ENCODE assay signal across 16 mouse cellular contexts in the genomic region with DNA sequence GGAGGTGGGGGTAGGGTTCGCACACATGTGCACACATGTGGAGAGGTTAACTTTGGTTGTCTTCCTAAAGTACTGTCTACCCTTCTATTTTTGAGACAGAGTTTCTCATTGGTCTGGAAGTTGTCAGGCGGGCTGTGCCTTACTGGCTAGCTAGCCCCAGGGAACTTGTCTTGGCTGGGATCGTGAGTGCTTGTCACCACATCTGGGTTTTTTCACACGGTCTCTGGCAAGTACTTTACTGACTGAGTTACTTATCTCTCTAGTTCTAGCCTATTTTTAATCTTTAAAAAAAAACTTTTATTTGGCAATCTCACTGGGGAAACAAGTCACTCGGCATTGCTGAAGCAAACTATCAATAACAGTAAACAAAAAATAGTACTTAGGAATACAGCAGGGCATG. TPM values are rescaled to one million over a fixed set of nuclear protein-coding genes. Genes with fewer than 3 reads are reported as not detected.
A peak's percentile ranks its signal among the peaks of the same experiment; 100 is the strongest.
DNase-seq lines count a peak whose midpoint lies in the region; ATAC-seq and TF ChIP-seq lines count a peak whose summit lies in the region.
"Had no signal": no experiment of that assay in that cellular context is flagged by ENCODE, and none has a peak within 500 bp of the region (broad histone marks: within the 10 kb centered on the region; RNA-seq: fewer than 3 reads in every experiment).

No protein-coding gene starts in this region.

- no peaks in the 10 kb centered on the region for H3K79me2 ChIP-seq in MEL (ENCODE audit: control insufficient read depth, insufficient read depth, low read length, poor library complexity)

- DNase-seq in gastrocnemius, postnatal 25 days: peak; percentile 16
- DNase-seq in gastrocnemius, postnatal 36 days: no peak
- no peak for DNase-seq in MEL (ENCODE audit: low read depth, low spot score)
- no peak for DNase-seq in layer of hippocampus, postnatal 36 days
- no peak for DNase-seq in left cerebral cortex, postnatal 4 days
- DNase-seq: adrenal gland, adult 2 months; cerebellum, postnatal 14 days; right cerebral cortex, adult 18-20 months had no signal

- WGBS in heart, embryonic 12.5 days: 35% methylated on average over 5 of the region's 5 CpGs
- WGBS in intestine, embryonic 16.5 days: 73% methylated on average over 5 of the region's 5 CpGs

- intact Hi-C loops in gastrocnemius, postnatal 36 days (cut with DNase I): no loop called here
- intact Hi-C loops in left cerebral cortex, postnatal 4 days (cut with DNase I): no loop called here

- no peak for TF ChIP-seq RAD21 in MEL (IDR thresholded peaks at IDR 0.05; ENCODE audit: low read depth, low read length)

- TF ChIP-seq EP300 in MEL (IDR thresholded peaks at IDR 0.05; ENCODE audit: low read depth in 1 of 2, low read length in 2 of 2): no peak

- H3K27ac ChIP-seq in MEL (ENCODE audit: control insufficient read depth, low read depth, low read length): no peak overlapping the region
- peak overlapping the region; percentile 72 for H3K27ac ChIP-seq in heart, embryonic 12.5 days (ENCODE audit: poor library complexity, severe bottlenecking)
- H3K27ac ChIP-seq in intestine, embryonic 16.5 days (ENCODE audit: low read length): no peak overlapping the region
- H3K27ac ChIP-seq: embryonic facial prominence, embryonic 15.5 days; forebrain, embryonic 13.5 days; limb, embryonic 10.5 days; macrophage; neural tube, embryonic 15.5 days had no signal

- H3K4me1 ChIP-seq in MEL (ENCODE audit: control insufficient read depth in 1 of 2, insufficient read depth in 2 of 2, low read length in 2 of 2): no peaks in the 10 kb centered on the region; a peak in 1 of 4 replicates
- H3K4me1 ChIP-seq in heart, embryonic 12.5 days (replicated peaks): peaks cover 9% of the 10 kb centered on the region
- H3K4me1 ChIP-seq in intestine, embryonic 16.5 days (ENCODE audit: control insufficient read depth, insufficient read depth, low read length): no peaks in the 10 kb centered on the region
- H3K4me1 ChIP-seq: embryonic facial prominence, embryonic 15.5 days; forebrain, embryonic 13.5 days; limb, embryonic 10.5 days; neural tube, embryonic 15.5 days had no signal

- no peak overlapping the region for H3K4me2 ChIP-seq in heart, embryonic 12.5 days
- H3K4me2 ChIP-seq in intestine, embryonic 16.5 days (ENCODE audit: low read depth, low read length): no peak overlapping the region
- H3K4me2 ChIP-seq: embryonic facial prominence, embryonic 15.5 days; forebrain, embryonic 13.5 days; neural tube, embryonic 15.5 days had no signal

- H3K36me3 ChIP-seq in MEL (ENCODE audit: control insufficient read depth in 1 of 2, insufficient read depth in 2 of 2, low read length in 2 of 2): no peaks in the 10 kb centered on the region; a peak in 2 of 4 replicates
- peaks cover 21% of the 10 kb centered on the region; the same call in 1 of the 2 replicates for H3K36me3 ChIP-seq in heart, embryonic 12.5 days
- H3K36me3 ChIP-seq in intestine, embryonic 16.5 days (ENCODE audit: control insufficient read depth, insufficient read depth, low read length): peaks cover 3% of the 10 kb centered on the region; the same call in 1 of the 2 replicates
- H3K36me3 ChIP-seq: embryonic facial prominence, embryonic 15.5 days; limb, embryonic 10.5 days; neural tube, embryonic 15.5 days had no signal

- H3K4me3 ChIP-seq in MEL (ENCODE audit: control insufficient read depth in 1 of 2, insufficient read depth in 1 of 2, low read depth in 2 of 2, low read length in 2 of 2): no peak overlapping the region
- H3K4me3 ChIP-seq in heart, embryonic 12.5 days: no peak overlapping the region
- no peak overlapping the region for H3K4me3 ChIP-seq in intestine, embryonic 16.5 days (ENCODE audit: low read length)
- H3K4me3 ChIP-seq: embryonic facial prominence, embryonic 15.5 days; forebrain, embryonic 13.5 days; limb, embryonic 10.5 days; neural tube, embryonic 15.5 days had no signal

- TF ChIP-seq CTCF in MEL (IDR thresholded peaks at IDR 0.05 in 2 of 3, conservative IDR thresholded peaks at IDR 0.05 in 1 of 3; ENCODE audit: control insufficient read depth in 1 of 3, insufficient read depth in 1 of 3, low read depth in 2 of 3, low read length in 3 of 3, poor library complexity in 1 of 3, severe bottlenecking in 1 of 3): no peak

- TF ChIP-seq POLR2A in MEL (IDR thresholded peaks at IDR 0.05; ENCODE audit: control insufficient read depth in 1 of 2, insufficient read depth in 1 of 2, low read depth in 1 of 2, low read length in 2 of 2, poor library complexity in 1 of 2): no peak

- no peaks in the 10 kb centered on the region for H3K27me3 ChIP-seq in MEL (ENCODE audit: control insufficient read depth in 1 of 2, insufficient read depth in 2 of 2, low read length in 2 of 2)
- no peaks in the 10 kb centered on the region for H3K27me3 ChIP-seq in heart, embryonic 12.5 days (replicated peaks)
- H3K27me3 ChIP-seq in intestine, embryonic 16.5 days (replicated peaks; ENCODE audit: control insufficient read depth, insufficient read depth, low read length): no peaks in the 10 kb centered on the region
- H3K27me3 ChIP-seq: embryonic facial prominence, embryonic 15.5 days; forebrain, embryonic 13.5 days; neural tube, embryonic 15.5 days; Patski had no signal

- no peaks in the 10 kb centered on the region for H3K9me3 ChIP-seq in MEL (replicated peaks; ENCODE audit: insufficient read depth, low read length)
- no peaks in the 10 kb centered on the region for H3K9me3 ChIP-seq in heart, embryonic 12.5 days (replicated peaks)
- no peaks in the 10 kb centered on the region for H3K9me3 ChIP-seq in intestine, embryonic 16.5 days (ENCODE audit: control insufficient read depth, low read length)
- H3K9me3 ChIP-seq: embryonic facial prominence, embryonic 15.5 days; forebrain, embryonic 13.5 days; limb, embryonic 10.5 days; neural tube, embryonic 15.5 days had no signal

- ATAC-seq in heart, embryonic 12.5 days (ENCODE audit: insufficient number of reproducible peaks, low FRiP score): 0 out of 2 replicates have a peak, but pooled peaks have one; percentile 11
- ATAC-seq in intestine, embryonic 16.5 days: peak; percentile 73
- ATAC-seq: forebrain, embryonic 13.5 days; Patski had no signal

- no peak overlapping the region for H3K9ac ChIP-seq in MEL (ENCODE audit: control insufficient read depth, low read depth, low read length, poor library complexity, severe bottlenecking)
- H3K9ac ChIP-seq in heart, embryonic 12.5 days: no peak overlapping the region
- H3K9ac ChIP-seq in intestine, embryonic 16.5 days (ENCODE audit: low read depth, low read length): no peak overlapping the region
- H3K9ac ChIP-seq: embryonic facial prominence, embryonic 15.5 days; forebrain, embryonic 13.5 days; neural tube, embryonic 15.5 days had no signal

TF ChIP-seq in MEL, 35 proteins besides CTCF, POLR2A, EP300 and RAD21:
- TF ChIP-seq E2F4 (IDR thresholded peaks at IDR 0.05; ENCODE audit: borderline replicate concordance, low read depth, low read length) (no peak), MEF2A (IDR thresholded peaks at IDR 0.05; ENCODE audit: extremely low read depth, insufficient replicate concordance, low read depth, low read length, poor library complexity, severe bottlenecking) (0 out of 2 replicates have a peak, but pooled peaks have one; percentile 19)

RNA-seq across cellular contexts. Expression of gene Dtx3l, which starts 10.3 kb away (rescaled TPM):
- 1 to 10 TPM; 3.2 to 4.2 TPM for total RNA-seq in gastrocnemius, postnatal 25 days (2021)
- 1 to 10 TPM; 3.6 to 4.6 TPM for total RNA-seq in gastrocnemius, postnatal 36 days (2021)
- 3.5 and 3.9 TPM in 2 replicates for total RNA-seq in MEL (2012; rRNA removed)
- 1 to 10 TPM in 1 of 2 experiments, not detected in 1; 6.0 TPM for polyA plus RNA-seq in MEL (2012; ENCODE audit: insufficient read depth in 1 of 2, insufficient read length in 2 of 2, low read depth in 1 of 2, low replicate concordance in 2 of 2, missing spikeins in 1 of 2)
- polyA plus RNA-seq in heart, embryonic 12.5 days (2016; fragmentation: Nextera tagmentation; extraction: Ambion mirVana): 4.9 and 5.0 TPM in 2 replicates
- polyA plus RNA-seq in intestine, embryonic 16.5 days (2015; fragmentation: Nextera tagmentation; extraction: Ambion mirVana): 8.5 and 9.2 TPM in 2 replicates
- total RNA-seq in layer of hippocampus, postnatal 36 days (2021): 1 to 10 TPM; 4.3 to 4.4 TPM
- 1 to 10 TPM; 2.2 TPM for total RNA-seq in left cerebral cortex, postnatal 4 days (2021)

RNA-seq across cellular contexts. Expression of gene Parp9, which starts 11.0 kb away (rescaled TPM):
- total RNA-seq in gastrocnemius, postnatal 25 days (2021): 1 to 10 TPM; 4.0 to 4.3 TPM
- total RNA-seq in gastrocnemius, postnatal 36 days (2021): 1 to 10 TPM; 4.3 to 4.7 TPM
- total RNA-seq in MEL (2012; rRNA removed): 3.0 and 3.4 TPM in 2 replicates
- polyA plus RNA-seq in MEL (2012; ENCODE audit: insufficient read depth in 1 of 2, insufficient read length in 2 of 2, low read depth in 1 of 2, low replicate concordance in 2 of 2, missing spikeins in 1 of 2): 1 to 10 TPM in 1 of 2 experiments, not detected in 1; 5.3 TPM
- 5.5 and 6.5 TPM in 2 replicates for polyA plus RNA-seq in heart, embryonic 12.5 days (2016; fragmentation: Nextera tagmentation; extraction: Ambion mirVana)
- polyA plus RNA-seq in intestine, embryonic 16.5 days (2015; fragmentation: Nextera tagmentation; extraction: Ambion mirVana): 13.0 and 15.5 TPM in 2 replicates
- total RNA-seq in layer of hippocampus, postnatal 36 days (2021): 1 to 10 TPM; 3.2 to 3.3 TPM
- 1 to 10 TPM; 2.0 to 2.4 TPM for total RNA-seq in left cerebral cortex, postnatal 4 days (2021)

RNA-seq across cellular contexts. Expression of gene Kpna1, which starts 29.3 kb away (rescaled TPM):
- 100 to 1,000 TPM; 142 TPM for total RNA-seq in gastrocnemius, postnatal 25 days (2021)
- total RNA-seq in gastrocnemius, postnatal 36 days (2021): 100 to 1,000 TPM; 156 to 177 TPM
- 24.5 and 25.2 TPM in 2 replicates for total RNA-seq in MEL (2012; rRNA removed)
- polyA plus RNA-seq in MEL (2012; ENCODE audit: insufficient read depth in 1 of 2, insufficient read length in 2 of 2, low read depth in 1 of 2, low replicate concordance in 2 of 2, missing spikeins in 1 of 2): 10 to 100 TPM in 1 of 2 experiments, not detected in 1; 34.9 TPM
- polyA plus RNA-seq in heart, embryonic 12.5 days (2016; fragmentation: Nextera tagmentation; extraction: Ambion mirVana): 61.4 and 64.4 TPM in 2 replicates
- polyA plus RNA-seq in intestine, embryonic 16.5 days (2015; fragmentation: Nextera tagmentation; extraction: Ambion mirVana): 31.6 and 33.3 TPM in 2 replicates
- total RNA-seq in layer of hippocampus, postnatal 36 days (2021): 100 to 1,000 TPM; 134 to 153 TPM
- total RNA-seq in left cerebral cortex, postnatal 4 days (2021): 10 to 100 TPM; 92.1 to 96.8 TPM
